Mouse (Mus musculus) CD4-positive, CD25-positive, alpha-beta regulatory T cell, adult 4 months (primary cell): ENCODE results near the gene Tgfbr2. TPM values are rescaled to one million over a fixed set of nuclear protein-coding genes. Genes with fewer than 3 reads are reported as not detected.
"Not testable (repeated sequence)": the region's sequence is repeated elsewhere in the genome, so short reads cannot be mapped to it uniquely, and the experiment has no call there.

ENCODE experiments used
- ATAC-seq: one replicate; pipeline ENCODE4 v1.8.0; 2017
- polyA plus RNA-seq, 2 experiments: library from polyadenylated mRNA; unstranded; fragments of 100-300 nt; shearing (Covaris generic); gene quantifications; one replicate each; pipeline ENCODE4 v1.2.1; 2017

Tgfbr2 gene
- polyA plus RNA-seq, 2 experiments from 2014 or later: 24.3 to 26.3 TPM

- no peak for ATAC-seq
These were observed 110.4 kb downstream of the Tgfbr2 start for GRCm38 (mm10) chr9:116064774-116065173.

- ATAC-seq: no peak
These were observed 114.5 kb downstream of the Tgfbr2 start for GRCm38 (mm10) chr9:116060691-116061090.

GRCm38 (mm10) chr9:116059156-116059555, 116.0 kb downstream of the Tgfbr2 start:
- no peak for ATAC-seq

GRCm38 (mm10) chr9:116058475-116058874, 116.7 kb downstream of the Tgfbr2 start:
- no peak for ATAC-seq

GRCm38 (mm10) chr9:116053976-116054375, 121.2 kb downstream of the Tgfbr2 start:
- ATAC-seq: no peak

- ATAC-seq: no peak
These were observed 125.2 kb downstream of the Tgfbr2 start for GRCm38 (mm10) chr9:116049985-116050384.

GRCm38 (mm10) chr9:116041787-116042186, 133.4 kb downstream of the Tgfbr2 start:
- ATAC-seq: no peak

GRCm38 (mm10) chr9:116041369-116041768, 133.8 kb downstream of the Tgfbr2 start:
- ATAC-seq: no peak

GRCm38 (mm10) chr9:116040852-116041251, 134.3 kb downstream of the Tgfbr2 start:
- not testable (repeated sequence) for ATAC-seq

- no peak for ATAC-seq
These were observed 135.2 kb downstream of the Tgfbr2 start for GRCm38 (mm10) chr9:116039981-116040380.

GRCm38 (mm10) chr9:116038275-116038674, 136.9 kb downstream of the Tgfbr2 start:
- no peak for ATAC-seq
